Mouse (Mus musculus): ENCODE results near the gene Cntn6. TPM values are rescaled to one million over a fixed set of nuclear protein-coding genes. Genes with fewer than 3 reads are reported as not detected.

Cntn6 gene
- polyA plus RNA-seq, 1 experiment from 2014 or later: not detected

- Histone ChIP-seq H3K27ac (replicated peaks; ENCODE audit: low read depth, low read length) (no peak overlapping the region), H3K27me3 (ENCODE audit: control insufficient read depth, insufficient read depth, low read length) (no peaks in the 10 kb centered on the region), H3K36me3 (ENCODE audit: control insufficient read depth, insufficient read depth, low read length) (no peaks in the 10 kb centered on the region), H3K4me1 (ENCODE audit: control insufficient read depth, insufficient read depth, low read length) (no peaks in the 10 kb centered on the region), H3K4me3 (ENCODE audit: low read depth, low read length) (no peak overlapping the region), H3K9ac (ENCODE audit: low read length) (no peak overlapping the region), H3K9me3 (ENCODE audit: control insufficient read depth, low read length) (no peaks in the 10 kb centered on the region), H3K4me2 (ENCODE audit: low read depth, severe bottlenecking) (no peak overlapping the region)
- DNase-seq (ENCODE audit: low spot score): no peak
- WGBS: 80% methylated on average over 3 of the region's 3 CpGs
- ATAC-seq (ENCODE audit: insufficient number of reproducible peaks, low FRiP score, low TSS enrichment, low read depth): no peak
These were observed 195.4 kb downstream of the Cntn6 start for GRCm38 (mm10) chr6:104687980-104688379.

- ATAC-seq (ENCODE audit: insufficient number of reproducible peaks, low FRiP score, low TSS enrichment, low read depth): peak; percentile 92
These were observed 196.0 kb downstream of the Cntn6 start for GRCm38 (mm10) chr6:104688439-104689125.

DNA sequence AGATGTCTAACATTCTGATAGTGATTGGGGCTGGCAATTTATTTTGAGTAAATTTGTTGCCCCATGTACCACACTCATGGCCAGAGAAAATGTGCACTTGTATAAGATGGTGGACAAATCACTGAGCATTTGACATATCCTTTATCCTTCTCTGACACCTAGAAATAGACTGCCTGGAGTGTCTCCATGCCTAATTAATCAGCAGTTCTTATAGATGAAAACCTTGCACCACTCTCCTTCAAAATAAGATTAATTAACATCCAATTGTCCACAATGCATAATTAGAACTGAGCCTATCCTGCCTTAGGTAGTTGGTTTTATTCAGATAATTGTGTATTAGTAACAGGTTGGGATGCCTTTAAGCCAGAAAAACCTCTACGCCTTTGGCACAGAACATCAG is 236.0 kb downstream of the Cntn6 start:
- Histone ChIP-seq H3K27ac (replicated peaks; ENCODE audit: low read depth, low read length) (no peak overlapping the region), H3K4me2 (ENCODE audit: low read depth, severe bottlenecking) (no peak overlapping the region), H3K9ac (ENCODE audit: low read length) (no peak overlapping the region), H3K36me3 (ENCODE audit: control insufficient read depth, insufficient read depth, low read length) (no peaks in the 10 kb centered on the region), H3K4me1 (ENCODE audit: control insufficient read depth, insufficient read depth, low read length) (no peaks in the 10 kb centered on the region), H3K9me3 (ENCODE audit: control insufficient read depth, low read length) (no peaks in the 10 kb centered on the region), H3K4me3 (ENCODE audit: low read depth, low read length) (no peak overlapping the region), H3K27me3 (ENCODE audit: control insufficient read depth, insufficient read depth, low read length) (no peaks in the 10 kb centered on the region)
- ATAC-seq (ENCODE audit: insufficient number of reproducible peaks, low FRiP score, low TSS enrichment, low read depth): no peak
- no peak for DNase-seq (ENCODE audit: low spot score)
- 71% methylated on average over 1 of the region's 1 CpGs for WGBS

More at GRCm38 (mm10) chr6:104688439-104689125, 196.0 kb downstream of the Cntn6 start:
- H3K9me3 ChIP-seq (ENCODE audit: control insufficient read depth, low read length): no peaks in the 10 kb centered on the region
- no peaks in the 10 kb centered on the region for H3K36me3 ChIP-seq (ENCODE audit: control insufficient read depth, insufficient read depth, low read length)
- H3K27ac ChIP-seq (replicated peaks; ENCODE audit: low read depth, low read length): no peak overlapping the region
- H3K4me2 ChIP-seq (ENCODE audit: low read depth, severe bottlenecking): no peak overlapping the region
- no peak overlapping the region for H3K9ac ChIP-seq (ENCODE audit: low read length)
- no peaks in the 10 kb centered on the region for H3K4me1 ChIP-seq (ENCODE audit: control insufficient read depth, insufficient read depth, low read length)
- no peak overlapping the region for H3K4me3 ChIP-seq (ENCODE audit: low read depth, low read length)
- H3K27me3 ChIP-seq (ENCODE audit: control insufficient read depth, insufficient read depth, low read length): no peaks in the 10 kb centered on the region
- WGBS: 51% methylated on average over 6 of the region's 6 CpGs
- no peak for DNase-seq (ENCODE audit: low spot score)

GRCm38 (mm10) chr6:104734256-104734655 is 241.7 kb downstream of the Cntn6 start:
- Histone ChIP-seq H3K4me2 (ENCODE audit: low read depth, severe bottlenecking) (no peak overlapping the region), H3K9ac (ENCODE audit: low read length) (no peak overlapping the region), H3K36me3 (ENCODE audit: control insufficient read depth, insufficient read depth, low read length) (no peaks in the 10 kb centered on the region), H3K4me3 (ENCODE audit: low read depth, low read length) (no peak overlapping the region), H3K27me3 (ENCODE audit: control insufficient read depth, insufficient read depth, low read length) (no peaks in the 10 kb centered on the region), H3K27ac (replicated peaks; ENCODE audit: low read depth, low read length) (no peak overlapping the region), H3K4me1 (ENCODE audit: control insufficient read depth, insufficient read depth, low read length) (no peaks in the 10 kb centered on the region), H3K9me3 (ENCODE audit: control insufficient read depth, low read length) (no peaks in the 10 kb centered on the region)
- 95% methylated on average over 1 of the region's 1 CpGs for WGBS
- ATAC-seq (ENCODE audit: insufficient number of reproducible peaks, low FRiP score, low TSS enrichment, low read depth) (no peak), DNase-seq (ENCODE audit: low spot score) (no peak)

- no peaks in the 10 kb centered on the region for H3K4me1 ChIP-seq (ENCODE audit: control insufficient read depth, insufficient read depth, low read length)
- H3K4me3 ChIP-seq (ENCODE audit: low read depth, low read length): no peak overlapping the region
- H3K9ac ChIP-seq (ENCODE audit: low read length): no peak overlapping the region
- no peaks in the 10 kb centered on the region for H3K9me3 ChIP-seq (ENCODE audit: control insufficient read depth, low read length)
- H3K36me3 ChIP-seq (ENCODE audit: control insufficient read depth, insufficient read depth, low read length): no peaks in the 10 kb centered on the region
- ATAC-seq (ENCODE audit: insufficient number of reproducible peaks, low FRiP score, low TSS enrichment, low read depth): no peak
- DNase-seq (ENCODE audit: low spot score): no peak
- H3K4me2 ChIP-seq (ENCODE audit: low read depth, severe bottlenecking): no peak overlapping the region
- no peak overlapping the region for H3K27ac ChIP-seq (replicated peaks; ENCODE audit: low read depth, low read length)
- 93% methylated on average over 4 of the region's 4 CpGs for WGBS
- no peaks in the 10 kb centered on the region for H3K27me3 ChIP-seq (ENCODE audit: control insufficient read depth, insufficient read depth, low read length)
These were observed 246.4 kb downstream of the Cntn6 start for GRCm38 (mm10) chr6:104738999-104739398.

- H3K36me3 ChIP-seq (ENCODE audit: control insufficient read depth, insufficient read depth, low read length): no peaks in the 10 kb centered on the region
- H3K4me1 ChIP-seq (ENCODE audit: control insufficient read depth, insufficient read depth, low read length): no peaks in the 10 kb centered on the region
- H3K9ac ChIP-seq (ENCODE audit: low read length): no peak overlapping the region
- no peak overlapping the region for H3K27ac ChIP-seq (replicated peaks; ENCODE audit: low read depth, low read length)
- no peaks in the 10 kb centered on the region for H3K9me3 ChIP-seq (ENCODE audit: control insufficient read depth, low read length)
- no peak overlapping the region for H3K4me2 ChIP-seq (ENCODE audit: low read depth, severe bottlenecking)
- H3K4me3 ChIP-seq (ENCODE audit: low read depth, low read length): no peak overlapping the region
- H3K27me3 ChIP-seq (ENCODE audit: control insufficient read depth, insufficient read depth, low read length): no peaks in the 10 kb centered on the region
- ATAC-seq (ENCODE audit: insufficient number of reproducible peaks, low FRiP score, low TSS enrichment, low read depth) (no peak), DNase-seq (ENCODE audit: low spot score) (no peak)
These were observed 265.5 kb downstream of the Cntn6 start for GRCm38 (mm10) chr6:104758125-104758524.

GRCm38 (mm10) chr6:104761226-104761625 is 268.6 kb downstream of the Cntn6 start:
- Histone ChIP-seq H3K9ac (ENCODE audit: low read length) (no peak overlapping the region), H3K4me2 (ENCODE audit: low read depth, severe bottlenecking) (no peak overlapping the region), H3K4me1 (ENCODE audit: control insufficient read depth, insufficient read depth, low read length) (no peaks in the 10 kb centered on the region), H3K9me3 (ENCODE audit: control insufficient read depth, low read length) (no peaks in the 10 kb centered on the region), H3K27ac (replicated peaks; ENCODE audit: low read depth, low read length) (no peak overlapping the region), H3K36me3 (ENCODE audit: control insufficient read depth, insufficient read depth, low read length) (no peaks in the 10 kb centered on the region), H3K27me3 (ENCODE audit: control insufficient read depth, insufficient read depth, low read length) (no peaks in the 10 kb centered on the region), H3K4me3 (ENCODE audit: low read depth, low read length) (no peak overlapping the region)
- ATAC-seq (ENCODE audit: insufficient number of reproducible peaks, low FRiP score, low TSS enrichment, low read depth) (no peak), DNase-seq (ENCODE audit: low spot score) (no peak)
- WGBS: 87% methylated on average over 3 of the region's 3 CpGs

- 89% methylated on average over 3 of the region's 3 CpGs for WGBS
- ATAC-seq (ENCODE audit: insufficient number of reproducible peaks, low FRiP score, low TSS enrichment, low read depth) (peak; percentile 60; the same call in 1 of the 2 replicates), DNase-seq (ENCODE audit: low spot score) (no peak)
- no peak overlapping the region for H3K4me2 ChIP-seq (ENCODE audit: low read depth, severe bottlenecking)
- no peaks in the 10 kb centered on the region for H3K9me3 ChIP-seq (ENCODE audit: control insufficient read depth, low read length)
- H3K27ac ChIP-seq (replicated peaks; ENCODE audit: low read depth, low read length): no peak overlapping the region
- H3K36me3 ChIP-seq (ENCODE audit: control insufficient read depth, insufficient read depth, low read length): no peaks in the 10 kb centered on the region
- H3K4me3 ChIP-seq (ENCODE audit: low read depth, low read length): no peak overlapping the region
- no peaks in the 10 kb centered on the region for H3K27me3 ChIP-seq (ENCODE audit: control insufficient read depth, insufficient read depth, low read length)
- no peaks in the 10 kb centered on the region for H3K4me1 ChIP-seq (ENCODE audit: control insufficient read depth, insufficient read depth, low read length)
- H3K9ac ChIP-seq (ENCODE audit: low read length): no peak overlapping the region
These were observed 291.3 kb downstream of the Cntn6 start for GRCm38 (mm10) chr6:104783891-104784290.

DNA sequence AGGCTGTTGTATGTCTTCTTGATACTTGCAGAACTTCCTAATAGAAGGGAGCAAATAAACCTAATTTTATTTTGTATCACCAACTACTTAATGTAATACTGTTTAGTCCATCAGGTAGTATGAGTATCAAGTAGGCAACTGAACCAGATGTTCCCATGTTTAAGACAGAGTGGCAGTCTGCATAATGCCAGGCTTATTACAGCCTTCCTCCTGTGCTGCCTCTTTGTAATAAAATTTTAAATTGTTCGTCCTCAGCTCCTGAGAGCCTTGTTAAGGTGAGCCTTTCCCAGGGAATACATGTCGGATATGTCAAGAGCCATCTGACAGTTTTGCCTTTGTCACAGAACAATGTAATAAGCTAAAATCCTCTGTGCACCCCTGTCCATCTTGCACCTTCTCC is 294.9 kb downstream of the Cntn6 start:
- Histone ChIP-seq H3K4me1 (ENCODE audit: control insufficient read depth, insufficient read depth, low read length) (no peaks in the 10 kb centered on the region), H3K9me3 (ENCODE audit: control insufficient read depth, low read length) (no peaks in the 10 kb centered on the region), H3K9ac (ENCODE audit: low read length) (no peak overlapping the region), H3K27me3 (ENCODE audit: control insufficient read depth, insufficient read depth, low read length) (no peaks in the 10 kb centered on the region), H3K36me3 (ENCODE audit: control insufficient read depth, insufficient read depth, low read length) (no peaks in the 10 kb centered on the region), H3K27ac (replicated peaks; ENCODE audit: low read depth, low read length) (no peak overlapping the region), H3K4me3 (ENCODE audit: low read depth, low read length) (no peak overlapping the region), H3K4me2 (ENCODE audit: low read depth, severe bottlenecking) (no peak overlapping the region)
- WGBS: 81% methylated on average over 2 of the region's 2 CpGs
- DNase-seq (ENCODE audit: low spot score) (no peak), ATAC-seq (ENCODE audit: insufficient number of reproducible peaks, low FRiP score, low TSS enrichment, low read depth) (no peak)
